Mouse (Mus musculus) olfactory bulb, adult 2 months (tissue): ENCODE results near the gene Taf5. TPM values are rescaled to one million over a fixed set of nuclear protein-coding genes. Genes with fewer than 3 reads are reported as not detected.
A peak's percentile ranks its signal among the peaks of the same experiment; 100 is the strongest.

Experiments
- H3K27ac ChIP-seq: fragments of 200-500 bp; 2 replicates; pipeline ENCODE4 v1.5.1; 2012; ENCODE audit warnings: low read depth, low read length; ENCODE audit not compliant: insufficient read depth
- H3K4me1 ChIP-seq: fragments of 200-500 bp; 2 replicates; pipeline ENCODE4 v1.6.1; 2012; ENCODE audit warnings: low read length; ENCODE audit not compliant: control insufficient read depth, insufficient read depth
- H3K4me3 ChIP-seq: fragments of 200-500 bp; 2 replicates; pipeline ENCODE4 v1.5.1; 2012; ENCODE audit warnings: mild to moderate bottlenecking, low read depth, low read length, moderate library complexity; ENCODE audit not compliant: insufficient read depth
- CTCF ChIP-seq: fragments of 200-500 bp; IDR thresholded peaks from 2 replicates; pipeline ENCODE4 v1.5.1; 2012; ENCODE audit warnings: low read depth, mild to moderate bottlenecking, low read length, moderate library complexity; ENCODE audit not compliant: insufficient read depth
- POLR2A ChIP-seq: fragments of 200-500 bp; IDR thresholded peaks from 2 replicates; pipeline ENCODE4 v1.6.1; 2012; ENCODE audit warnings: mild to moderate bottlenecking, low read depth, low read length, moderate library complexity; ENCODE audit not compliant: insufficient read depth
- WGBS: fragments of 180-500 bp; shearing (Covaris S2); methylation state at CpG from one replicate; pipeline ENCODE4 v1.1.7; 2018; 5-methylcytosine and 5-hydroxymethylcytosine counted together
- polyA plus RNA-seq: library from polyadenylated mRNA; stranded (reverse); fragments of >200 nt; gene quantifications from 2 replicates; pipeline ENCODE4 v1.2.4, GENCODE M21; 2012; ENCODE audit warnings: low replicate concordance; ENCODE audit not compliant: missing spikeins, insufficient read depth, insufficient read length

Gene Taf5
- polyA plus RNA-seq, 1 experiment, result not detected

- H3K4me3 ChIP-seq, result no peak overlapping the region
- TF ChIP-seq POLR2A (no peak), CTCF (no peak)
- WGBS, result 76% methylated on average over 4 of the region's 4 CpGs
- H3K27ac ChIP-seq, result no peak overlapping the region
- no peaks in the 10 kb centered on the region for H3K4me1 ChIP-seq
Observed at GRCm38 (mm10) chr19:47034916-47035315, 32.6 kb upstream of the Taf5 start.

GRCm38 (mm10) chr19:47036596-47036995 lies 30.9 kb upstream of the Taf5 start:
- WGBS, result 84% methylated on average over 3 of the region's 3 CpGs
- no peak overlapping the region for H3K4me3 ChIP-seq
- TF ChIP-seq POLR2A (no peak), CTCF (no peak)
- 0 out of 2 replicates have a peak, but pooled peaks cover 2% of the 10 kb centered on the region for H3K4me1 ChIP-seq
- no peak overlapping the region for H3K27ac ChIP-seq

- WGBS, result 59% methylated on average over 3 of the region's 3 CpGs
- TF ChIP-seq POLR2A (no peak), CTCF (no peak)
- H3K4me3 ChIP-seq, result no peak overlapping the region
- no peak overlapping the region for H3K27ac ChIP-seq
- 0 out of 2 replicates have a peak, but pooled peaks cover 2% of the 10 kb centered on the region for H3K4me1 ChIP-seq
Observed at GRCm38 (mm10) chr19:47040720-47041473, 26.6 kb upstream of the Taf5 start.

DNA sequence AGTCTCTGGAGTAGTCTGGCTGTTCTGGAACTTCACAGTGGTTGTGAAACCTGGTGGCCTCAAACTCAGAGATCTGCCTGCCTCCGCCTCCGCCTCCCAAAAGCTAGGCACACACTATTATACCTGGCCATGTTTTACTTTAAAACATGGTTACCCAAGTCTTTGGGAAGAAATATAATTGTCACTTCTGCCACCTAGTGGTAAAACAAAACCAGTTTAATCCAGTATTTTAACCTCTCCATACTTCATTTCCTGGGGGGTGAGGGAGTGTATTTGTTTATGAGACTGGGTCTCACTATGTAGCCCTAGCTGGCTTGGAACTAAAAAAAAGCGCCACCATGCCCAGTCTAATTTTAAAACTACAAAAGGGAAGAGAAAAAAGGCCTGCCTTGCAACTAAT lies 23.9 kb upstream of the Taf5 start:
- Histone ChIP-seq H3K4me3 (no peak overlapping the region), H3K4me1 (0 out of 2 replicates have a peak, but pooled peaks cover 2% of the 10 kb centered on the region), H3K27ac (no peak overlapping the region)
- WGBS, result 78% methylated on average over 3 of the region's 3 CpGs
- no peak for TF ChIP-seq CTCF
- no peak for TF ChIP-seq POLR2A

DNA sequence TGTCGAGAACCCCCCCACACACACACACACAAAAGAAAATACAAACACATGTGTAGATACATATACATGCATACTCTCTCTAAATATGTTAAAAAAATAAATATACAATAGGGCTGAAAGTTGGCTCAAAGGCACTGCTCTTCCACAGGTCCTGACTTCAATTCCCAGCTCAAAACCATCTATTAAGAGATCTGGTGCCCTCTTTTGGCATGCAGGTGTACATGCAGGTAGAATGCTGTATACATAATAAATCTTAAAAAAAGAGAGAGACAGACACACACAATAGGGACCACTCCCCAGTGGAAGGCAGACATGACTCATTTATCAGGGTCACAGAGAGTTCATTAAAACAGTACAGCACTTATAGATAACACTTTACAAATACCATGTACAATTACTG lies 21.2 kb upstream of the Taf5 start:
- WGBS, result 80% methylated on average over 1 of the region's 1 CpGs
- H3K4me3 ChIP-seq, result no peak overlapping the region
- peaks cover 6% of the 10 kb centered on the region for H3K4me1 ChIP-seq
- no peak overlapping the region for H3K27ac ChIP-seq
- no peak for TF ChIP-seq CTCF
- TF ChIP-seq POLR2A, result no peak

GRCm38 (mm10) chr19:47047236-47047833 lies 20.2 kb upstream of the Taf5 start:
- H3K27ac ChIP-seq, result no peak overlapping the region
- no peak overlapping the region for H3K4me3 ChIP-seq
- TF ChIP-seq CTCF (no peak), POLR2A (no peak)
- H3K4me1 ChIP-seq, result peaks cover 6% of the 10 kb centered on the region
- 91% methylated on average over 13 of the region's 13 CpGs for WGBS

DNA sequence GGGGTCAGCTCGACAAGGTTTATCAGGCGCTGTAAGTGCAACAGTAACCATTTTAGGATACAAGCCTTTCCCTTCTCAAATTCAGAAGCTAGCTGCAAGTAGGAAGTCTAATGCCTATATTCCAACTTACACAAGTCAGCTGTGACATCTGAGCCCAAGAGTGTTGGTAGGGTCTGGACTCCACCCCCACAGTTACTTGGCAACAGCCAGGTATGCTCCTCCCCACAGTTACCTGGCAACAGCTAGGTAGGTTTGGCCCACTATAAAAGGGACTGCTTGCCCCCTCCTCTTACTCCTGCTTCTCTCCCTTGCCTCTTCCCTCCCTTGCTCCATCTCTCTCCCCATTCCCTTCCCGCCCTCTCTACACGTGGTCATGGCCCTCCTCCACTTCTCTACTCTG lies 18.5 kb upstream of the Taf5 start:
- Histone ChIP-seq H3K27ac (no peak overlapping the region), H3K4me3 (no peak overlapping the region), H3K4me1 (peaks cover 6% of the 10 kb centered on the region)
- 61% methylated on average over 4 of the region's 4 CpGs for WGBS
- TF ChIP-seq CTCF (no peak), POLR2A (no peak)

DNA sequence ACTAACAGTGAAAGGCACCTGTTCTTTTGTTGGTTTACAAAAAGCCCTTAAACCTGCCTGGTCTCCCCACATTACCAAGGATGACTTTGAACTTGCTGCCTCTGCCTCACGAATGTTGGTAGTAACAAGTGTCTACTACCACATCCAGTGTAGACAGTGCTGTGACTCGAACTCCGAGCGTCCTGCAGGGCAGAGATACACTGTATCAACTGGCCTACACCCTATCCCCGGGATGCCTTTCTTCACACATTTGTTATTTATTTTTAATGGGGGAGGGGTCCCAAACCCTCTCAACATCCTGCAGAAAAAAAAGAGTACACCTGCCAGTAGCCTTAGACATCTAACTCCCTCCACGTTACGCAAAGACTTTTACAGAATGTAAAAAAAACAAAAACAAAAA lies 17.7 kb upstream of the Taf5 start:
- Histone ChIP-seq H3K27ac (no peak overlapping the region), H3K4me3 (peak overlapping the region; percentile 99), H3K4me1 (peaks cover 6% of the 10 kb centered on the region)
- TF ChIP-seq POLR2A, result no peak
- no peak for TF ChIP-seq CTCF
- WGBS, result 4% methylated on average over 7 of the region's 7 CpGs

GRCm38 (mm10) chr19:47050271-47051032 lies 17.1 kb upstream of the Taf5 start, which contains the start of gene Pcgf6:
Gene Pcgf6 (minus strand): TSS chr19:47050906.
- Histone ChIP-seq H3K27ac (peak within 1 kb of the TSS; percentile 81), H3K4me1 (peaks cover 6% of the 10 kb centered on the region), H3K4me3 (peak within 1 kb of the TSS; percentile 99)
- WGBS, result under 1% methylated on average over 74 of the region's 75 CpGs
- 0 out of 2 replicates have a peak, but pooled peaks have one; percentile 27 for TF ChIP-seq POLR2A
- TF ChIP-seq CTCF, result peak; percentile 28; the same call in 1 of the 2 replicates
